Mouse (Mus musculus) midbrain, embryonic 16.5 days (tissue): Measurements from ENCODE around the gene Lmf2. TPM values are rescaled to one million over a fixed set of nuclear protein-coding genes. Genes with fewer than 3 reads are reported as not detected.

ENCODE experiments used
- ATAC-seq: fragments of 200-750 bp; cut with Nextera tagmentation; 2 replicates; pipeline ENCODE4 v1.8.0; 2017; ENCODE audit warnings: moderate TSS enrichment
- H3K27ac ChIP-seq: fragments of 300-500 bp; sonication (generic); 2 replicates; pipeline ENCODE4 v1.5.1; 2014; ENCODE audit warnings: mild to moderate bottlenecking, low read length, mixed read lengths
- H3K27me3 ChIP-seq: fragments of 300-500 bp; sonication (generic); 2 replicates; pipeline ENCODE4 v1.6.1; 2014; ENCODE audit warnings: low read depth, low read length, mixed read lengths; ENCODE audit not compliant: control insufficient read depth, insufficient read depth
- H3K36me3 ChIP-seq: fragments of 300-500 bp; sonication (generic); 2 replicates; pipeline ENCODE4 v1.6.1; 2014; ENCODE audit warnings: mild to moderate bottlenecking, low read length, moderate library complexity, mixed read lengths; ENCODE audit not compliant: control insufficient read depth, insufficient read depth
- H3K4me1 ChIP-seq: fragments of 300-500 bp; sonication (generic); 2 replicates; pipeline ENCODE4 v1.6.1; 2014; ENCODE audit warnings: mild to moderate bottlenecking, low read length, mixed read lengths; ENCODE audit not compliant: control insufficient read depth, insufficient read depth
- H3K4me2 ChIP-seq: fragments of 300-500 bp; sonication (generic); 2 replicates; pipeline ENCODE4 v1.6.1; 2014; ENCODE audit warnings: mild to moderate bottlenecking, low read length, mixed read lengths
- H3K4me3 ChIP-seq: fragments of 300-500 bp; sonication (generic); 2 replicates; pipeline ENCODE4 v1.5.1; 2014; ENCODE audit warnings: low read depth, mild to moderate bottlenecking, low read length, moderate library complexity, mixed read lengths
- H3K9ac ChIP-seq: fragments of 300-500 bp; sonication (generic); 2 replicates; pipeline ENCODE4 v1.6.1; 2014; ENCODE audit warnings: low read depth, low read length, mixed read lengths
- H3K9me3 ChIP-seq: fragments of 300-500 bp; sonication (generic); replicated peaks from 2 replicates; pipeline ENCODE4 v1.6.1; 2014; ENCODE audit warnings: mild to moderate bottlenecking, low read length, mixed read lengths; ENCODE audit not compliant: control insufficient read depth, poor library complexity, severe bottlenecking
- WGBS: fragments of 180-500 bp; shearing (Covaris S2); extraction: QIAGEN DNeasy Blood & Tissue Kit; methylation state at CpG from one replicate; pipeline ENCODE4 v1.1.7; 2014; 5-methylcytosine and 5-hydroxymethylcytosine counted together
- polyA plus RNA-seq: library from polyadenylated mRNA; unstranded; fragments of >200 nt; fragmentation: Nextera tagmentation; extraction: Ambion mirVana; gene quantifications from 2 replicates; pipeline ENCODE4 v1.2.1, GENCODE M21; 2015

The Lmf2 gene
- polyA plus RNA-seq, 1 experiment from 2014 or later = 34.9 TPM

DNA sequence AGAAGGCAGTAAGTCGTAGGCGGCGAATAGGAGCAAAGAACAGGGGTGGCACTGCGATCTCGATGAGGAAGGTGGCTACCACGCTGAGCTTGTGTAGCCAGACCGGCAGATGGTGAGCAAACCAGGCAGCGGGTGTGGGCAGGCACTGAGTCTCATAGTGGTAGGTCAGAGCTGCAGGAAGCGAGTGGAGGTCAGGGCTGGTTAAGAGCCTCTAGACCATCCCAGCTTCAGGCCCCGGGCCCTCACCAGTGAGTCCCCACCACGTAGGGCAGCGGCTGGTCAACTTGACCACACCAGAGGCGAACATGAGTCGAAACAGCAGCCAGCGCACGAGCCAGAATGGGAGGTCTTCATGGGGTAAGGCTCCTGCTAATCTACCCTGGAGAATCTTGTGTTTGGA is 1.6 kb downstream of the Lmf2 start:
- Histone ChIP-seq H3K4me3 (no peak overlapping the region), H3K9me3 (no peaks in the 10 kb centered on the region), H3K27ac (no peak overlapping the region), H3K36me3 (peaks cover 21% of the 10 kb centered on the region; the same call in 1 of the 2 replicates), H3K27me3 (no peaks in the 10 kb centered on the region), H3K4me1 (peaks cover 29% of the 10 kb centered on the region), H3K9ac (no peak overlapping the region; the same call in 1 of the 2 replicates), H3K4me2 (no peak overlapping the region)
- 92% methylated on average over 16 of the region's 16 CpGs for whole genome bisulfite sequencing
- ATAC-seq = no peak

DNA sequence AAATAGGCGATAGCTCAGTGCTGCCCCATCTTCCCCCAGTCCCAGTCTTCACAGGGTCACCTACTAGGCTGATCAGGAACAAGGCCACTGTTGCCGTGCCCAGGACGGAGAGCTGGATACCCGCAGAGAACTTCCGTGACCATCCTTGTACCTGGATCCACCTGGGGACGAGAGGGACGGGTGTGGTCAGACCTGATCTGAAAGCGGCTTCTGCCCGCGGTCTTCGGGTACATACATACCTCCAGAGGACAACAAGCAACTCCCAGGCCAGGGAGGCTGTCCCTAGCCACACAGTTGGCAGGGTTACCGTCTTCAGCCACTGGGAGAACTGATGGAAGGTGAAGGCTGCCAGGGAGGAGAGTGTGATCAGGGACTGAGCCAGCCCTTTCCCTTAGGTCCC is 2.7 kb downstream of the Lmf2 start:
- H3K27ac ChIP-seq = no peak overlapping the region
- no peaks in the 10 kb centered on the region for H3K27me3 ChIP-seq
- no peak overlapping the region for H3K9ac ChIP-seq
- no peaks in the 10 kb centered on the region for H3K9me3 ChIP-seq
- no peak overlapping the region for H3K4me3 ChIP-seq
- no peak overlapping the region for H3K4me2 ChIP-seq
- no peak for ATAC-seq
- 95% methylated on average over 12 of the region's 12 CpGs for WGBS
- H3K36me3 ChIP-seq = peaks cover 21% of the 10 kb centered on the region; the same call in 1 of the 2 replicates
- H3K4me1 ChIP-seq = peaks cover 25% of the 10 kb centered on the region

DNA sequence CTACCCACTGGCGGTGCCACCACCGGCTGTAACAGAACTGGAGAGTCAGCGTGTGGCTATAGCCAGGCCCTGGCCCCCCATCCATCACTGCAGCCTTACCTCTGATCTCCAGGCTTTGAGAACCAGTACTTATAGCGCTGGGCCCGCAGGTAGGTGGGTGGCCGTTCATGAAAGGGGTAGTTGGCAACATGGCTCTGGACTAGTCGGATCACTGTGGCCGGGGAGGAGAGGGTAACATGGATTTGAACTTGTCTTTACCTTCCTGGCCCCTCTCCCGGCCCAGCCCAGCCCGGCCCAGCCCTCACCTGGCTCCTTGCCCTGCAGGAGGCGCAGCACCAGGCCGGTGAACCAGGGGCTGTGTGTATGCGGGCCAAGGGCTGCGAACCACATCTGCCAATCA is 3.4 kb downstream of the Lmf2 start:
- no peaks in the 10 kb centered on the region for H3K27me3 ChIP-seq
- peaks cover 19% of the 10 kb centered on the region for H3K4me1 ChIP-seq
- no peak overlapping the region for H3K4me2 ChIP-seq
- H3K27ac ChIP-seq = no peak overlapping the region
- peaks cover 21% of the 10 kb centered on the region; the same call in 1 of the 2 replicates for H3K36me3 ChIP-seq
- no peaks in the 10 kb centered on the region for H3K9me3 ChIP-seq
- WGBS = 92% methylated on average over 14 of the region's 14 CpGs
- ATAC-seq = no peak
- H3K4me3 ChIP-seq = no peak overlapping the region
- no peak overlapping the region for H3K9ac ChIP-seq

DNA sequence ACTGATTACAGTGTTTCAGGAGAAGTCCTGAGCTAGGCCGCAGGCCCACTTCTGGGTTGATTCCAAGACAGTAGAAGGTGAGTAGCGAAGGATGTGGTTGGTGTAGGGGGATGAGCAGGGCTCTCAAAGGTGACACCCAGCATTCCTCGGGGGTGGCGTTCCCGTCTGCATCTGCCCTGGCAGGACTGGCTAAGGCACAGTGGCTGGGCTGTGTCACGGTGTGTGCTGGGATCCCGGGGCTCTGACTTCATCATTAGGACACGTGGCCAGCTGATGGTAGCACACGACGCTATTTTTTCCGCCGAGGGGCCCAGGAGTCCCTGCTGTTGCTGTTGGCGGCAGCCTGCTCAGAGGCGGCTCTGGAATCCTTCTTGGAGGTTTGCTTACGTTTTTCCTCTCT is 4.2 kb downstream of the Lmf2 start:
- Histone ChIP-seq H3K27me3 (no peaks in the 10 kb centered on the region), H3K4me2 (no peak overlapping the region), H3K27ac (no peak overlapping the region), H3K4me3 (no peak overlapping the region), H3K9ac (no peak overlapping the region), H3K36me3 (peaks cover 21% of the 10 kb centered on the region; the same call in 1 of the 2 replicates), H3K4me1 (peaks cover 11% of the 10 kb centered on the region), H3K9me3 (no peaks in the 10 kb centered on the region)
- 90% methylated on average over 15 of the region's 15 CpGs for WGBS
- no peak for ATAC-seq

DNA sequence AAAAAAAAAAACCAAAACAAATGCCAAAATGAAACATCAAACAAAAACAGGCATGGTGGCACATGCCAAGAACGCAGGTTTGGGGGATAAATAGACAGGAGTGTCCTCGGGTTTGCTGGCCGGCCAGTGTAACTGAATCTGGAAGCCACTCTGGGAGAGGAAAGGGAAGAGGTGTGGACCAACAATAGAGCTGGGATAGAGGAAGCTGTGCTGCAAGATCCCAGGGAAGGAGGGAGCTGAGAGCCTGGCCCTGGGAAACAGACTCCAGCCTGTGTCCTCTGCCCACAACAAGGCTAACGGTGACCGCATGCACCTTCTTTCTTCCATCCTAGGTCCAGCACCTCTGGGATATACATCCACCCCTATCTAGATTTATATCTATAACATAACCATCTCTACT is 5.0 kb downstream of the Lmf2 start:
- Histone ChIP-seq H3K9ac (no peak overlapping the region), H3K9me3 (no peaks in the 10 kb centered on the region), H3K4me1 (peaks cover 11% of the 10 kb centered on the region), H3K27ac (no peak overlapping the region), H3K4me2 (no peak overlapping the region), H3K4me3 (no peak overlapping the region), H3K36me3 (peaks cover 21% of the 10 kb centered on the region; the same call in 1 of the 2 replicates), H3K27me3 (no peaks in the 10 kb centered on the region)
- WGBS = 92% methylated on average over 5 of the region's 5 CpGs
- no peak for ATAC-seq

DNA sequence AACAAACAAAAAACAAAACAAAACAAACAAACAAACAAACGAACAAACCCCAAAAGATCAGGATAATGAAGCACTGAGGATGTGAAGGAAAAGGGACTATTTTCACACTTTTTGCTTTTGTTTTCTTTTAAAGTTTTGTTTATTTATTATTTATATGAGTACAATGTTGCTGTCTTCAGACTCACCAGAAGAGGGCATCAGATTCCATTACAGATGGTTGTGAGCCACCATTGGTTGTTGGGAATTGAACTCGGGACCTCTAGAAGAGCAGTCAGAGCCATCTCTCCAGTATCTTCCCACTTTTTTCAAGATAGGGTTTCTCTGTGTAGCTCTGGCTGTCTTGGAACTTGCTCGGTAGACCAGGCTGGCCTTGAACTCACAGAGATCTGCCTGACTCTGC is 12.1 kb downstream of the Lmf2 start:
- no peak for ATAC-seq
- no peak overlapping the region for H3K27ac ChIP-seq
- H3K27me3 ChIP-seq = no peaks in the 10 kb centered on the region
- H3K9ac ChIP-seq = no peak overlapping the region
- 92% methylated on average over 3 of the region's 3 CpGs for WGBS
- no peaks in the 10 kb centered on the region for H3K9me3 ChIP-seq
- no peaks in the 10 kb centered on the region for H3K36me3 ChIP-seq
- no peak overlapping the region for H3K4me2 ChIP-seq
- H3K4me1 ChIP-seq = no peaks in the 10 kb centered on the region
- H3K4me3 ChIP-seq = no peak overlapping the region

DNA sequence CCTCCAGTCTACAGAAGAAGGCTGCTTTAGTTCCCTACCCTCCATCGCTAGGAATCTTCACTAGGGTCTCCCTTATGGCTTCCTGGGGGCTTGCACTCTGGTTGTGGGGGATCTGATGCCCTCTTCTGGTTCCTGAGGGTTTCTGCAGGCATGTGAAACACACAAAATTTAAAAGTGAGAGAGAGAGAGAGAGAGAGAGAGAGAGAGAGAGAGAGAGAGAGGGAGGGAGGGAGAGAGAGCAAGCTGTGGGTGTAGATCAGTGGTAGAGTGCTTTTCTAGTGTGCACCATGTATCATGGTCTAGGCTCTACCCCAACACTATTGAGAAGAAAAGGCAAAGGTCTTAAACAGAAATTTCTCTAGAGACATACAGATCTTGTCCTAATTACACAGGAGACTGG is 13.8 kb downstream of the Lmf2 start:
- Histone ChIP-seq H3K4me3 (no peak overlapping the region), H3K27me3 (no peaks in the 10 kb centered on the region), H3K9me3 (no peaks in the 10 kb centered on the region), H3K36me3 (no peaks in the 10 kb centered on the region), H3K4me1 (no peaks in the 10 kb centered on the region), H3K4me2 (no peak overlapping the region), H3K9ac (no peak overlapping the region), H3K27ac (no peak overlapping the region)
- 36% methylated on average over 1 of the region's 1 CpGs for WGBS
- ATAC-seq = no peak

DNA sequence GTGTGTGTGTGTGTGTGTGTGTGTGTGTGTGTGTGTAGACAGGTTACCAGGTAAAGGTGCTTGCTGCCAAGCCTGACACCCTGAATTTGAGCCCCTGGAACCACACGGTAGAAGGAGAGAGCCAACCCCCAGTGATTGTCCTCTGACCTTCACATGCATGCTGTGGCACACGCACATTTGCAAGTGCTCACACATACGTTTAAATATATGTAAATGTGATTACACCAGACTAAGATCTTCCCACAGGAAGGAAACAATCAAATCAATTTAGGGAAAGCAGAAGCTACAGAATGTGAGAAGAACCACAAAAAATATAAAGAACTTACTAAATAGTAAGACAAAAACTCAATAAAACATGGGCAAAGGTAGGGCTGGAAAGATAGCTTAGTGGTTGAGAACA is 15.3 kb downstream of the Lmf2 start:
- no peaks in the 10 kb centered on the region for H3K4me1 ChIP-seq
- H3K36me3 ChIP-seq = no peaks in the 10 kb centered on the region
- H3K9ac ChIP-seq = no peak overlapping the region
- no peak overlapping the region for H3K4me2 ChIP-seq
- H3K9me3 ChIP-seq = no peaks in the 10 kb centered on the region
- no peak overlapping the region for H3K4me3 ChIP-seq
- 90% methylated on average over 3 of the region's 3 CpGs for WGBS
- no peak for ATAC-seq
- no peaks in the 10 kb centered on the region for H3K27me3 ChIP-seq
- no peak overlapping the region for H3K27ac ChIP-seq

DNA sequence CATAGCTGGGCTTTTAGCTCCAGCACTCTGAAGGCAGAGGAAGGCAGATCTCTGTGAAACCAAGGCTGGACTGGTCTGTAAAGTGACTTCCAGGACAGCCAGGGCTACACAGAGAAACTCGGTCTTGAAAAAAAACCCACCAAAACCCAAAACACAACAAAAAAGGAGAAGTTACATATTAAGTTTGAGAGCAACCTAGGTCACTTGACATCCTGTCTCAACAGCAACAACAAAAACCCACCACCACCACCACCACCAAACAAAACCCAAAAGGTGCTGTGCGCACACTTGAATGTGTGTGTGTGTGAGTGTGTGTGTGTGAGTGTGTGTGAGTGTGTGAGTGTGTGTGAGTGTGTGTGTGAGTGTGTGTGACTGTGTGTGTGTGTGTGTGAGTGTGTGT is 15.8 kb downstream of the Lmf2 start:
- Histone ChIP-seq H3K9ac (no peak overlapping the region), H3K27me3 (no peaks in the 10 kb centered on the region), H3K27ac (no peak overlapping the region), H3K4me3 (no peak overlapping the region), H3K9me3 (no peaks in the 10 kb centered on the region), H3K36me3 (no peaks in the 10 kb centered on the region), H3K4me2 (no peak overlapping the region), H3K4me1 (no peaks in the 10 kb centered on the region)
- WGBS = 93% methylated on average over 2 of the region's 2 CpGs
- no peak for ATAC-seq

DNA sequence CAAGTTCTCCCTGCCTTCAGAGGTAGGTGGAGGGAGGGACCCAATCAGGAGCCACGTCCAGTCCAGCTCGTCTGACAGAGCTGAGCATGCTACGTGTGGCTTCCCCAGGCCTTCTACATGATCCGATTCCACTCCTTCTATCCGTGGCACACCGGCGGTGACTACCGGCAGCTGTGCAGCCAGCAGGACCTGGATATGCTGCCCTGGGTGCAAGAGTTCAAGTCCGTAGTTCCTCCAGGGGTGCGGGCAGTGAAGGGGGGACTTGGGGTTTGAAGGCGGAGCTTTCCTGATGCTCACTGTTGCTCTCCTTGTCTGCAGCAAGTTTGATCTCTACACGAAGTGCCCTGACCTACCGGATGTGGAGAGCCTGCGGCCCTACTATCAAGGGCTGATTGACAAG is 19.0 kb downstream of the Lmf2 start:
- H3K36me3 ChIP-seq = no peaks in the 10 kb centered on the region
- no peak overlapping the region for H3K27ac ChIP-seq
- H3K4me1 ChIP-seq = no peaks in the 10 kb centered on the region
- no peaks in the 10 kb centered on the region for H3K9me3 ChIP-seq
- H3K4me2 ChIP-seq = no peak overlapping the region
- no peak for ATAC-seq
- WGBS = 90% methylated on average over 14 of the region's 14 CpGs
- no peaks in the 10 kb centered on the region for H3K27me3 ChIP-seq
- no peak overlapping the region for H3K4me3 ChIP-seq
- H3K9ac ChIP-seq = no peak overlapping the region
